Mouse (Mus musculus): ENCODE measurements around the gene Mcm2. TPM values are rescaled to one million over a fixed set of nuclear protein-coding genes. Genes with fewer than 3 reads are reported as not detected.

Gene Mcm2
- polyA plus RNA-seq, 1 experiment from 2014 or later = 59.3 TPM

- peak within 1 kb of the TSS; percentile 80 for H3K9ac ChIP-seq (ENCODE audit: low read depth, low read length)
- WGBS = 2% methylated on average over 66 of the region's 66 CpGs
- peak within 1 kb of the TSS; percentile 81 for H3K4me3 ChIP-seq (replicated peaks; ENCODE audit: low read depth, low read length)
- ATAC-seq (replicated peaks; ENCODE audit: low FRiP score, low read depth) (peak; percentile 84), DNase-seq (ENCODE audit: low spot score) (peak; percentile 99)
- peaks cover 22% of the 10 kb centered on the region for H3K4me1 ChIP-seq (replicated peaks; ENCODE audit: insufficient read depth, low read length)
- peak; percentile 42; the same call in 1 of the 2 replicates for TF ChIP-seq CTCF (IDR thresholded peaks at IDR 0.05; ENCODE audit: low read depth)
- peak within 1 kb of the TSS; percentile 92 for H3K27ac ChIP-seq
- H3K4me2 ChIP-seq (ENCODE audit: low read length) = peak within 1 kb of the TSS; percentile 89
- no peaks in the 10 kb centered on the region for H3K36me3 ChIP-seq (ENCODE audit: insufficient read depth, low read length)
- no peaks in the 10 kb centered on the region for H3K27me3 ChIP-seq (ENCODE audit: insufficient read depth, low read length)
- H3K9me3 ChIP-seq (replicated peaks; ENCODE audit: low read length) = no peaks in the 10 kb centered on the region
Measured at GRCm38 (mm10) chr6:88901947-88902820, 3.6 kb upstream of the Mcm2 start, which contains the start of gene Tpra1. Tpra1 (plus strand) TSS chr6:88902251.

DNA sequence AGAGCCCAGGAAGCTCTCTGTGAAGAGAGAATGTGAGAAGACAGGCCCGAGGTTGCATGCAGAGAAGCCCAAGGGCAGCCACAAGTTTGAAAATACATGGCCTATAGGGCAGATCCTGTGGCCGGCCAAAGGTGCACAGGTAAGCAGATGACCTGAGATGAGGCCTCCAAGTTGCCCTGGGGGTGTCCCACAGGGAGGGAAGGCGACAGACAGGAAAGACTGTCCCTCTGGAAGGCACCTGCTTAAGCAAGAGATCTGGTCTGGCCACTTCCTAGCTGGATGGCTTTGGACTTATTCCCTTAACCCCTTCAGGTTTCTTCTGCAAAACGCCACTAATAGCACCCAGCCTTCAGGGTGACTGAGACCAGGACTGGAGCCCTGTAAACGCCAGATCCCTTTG is 2.9 kb upstream of the Mcm2 start:
- ATAC-seq (replicated peaks; ENCODE audit: low FRiP score, low read depth) = peak; percentile 5

DNA sequence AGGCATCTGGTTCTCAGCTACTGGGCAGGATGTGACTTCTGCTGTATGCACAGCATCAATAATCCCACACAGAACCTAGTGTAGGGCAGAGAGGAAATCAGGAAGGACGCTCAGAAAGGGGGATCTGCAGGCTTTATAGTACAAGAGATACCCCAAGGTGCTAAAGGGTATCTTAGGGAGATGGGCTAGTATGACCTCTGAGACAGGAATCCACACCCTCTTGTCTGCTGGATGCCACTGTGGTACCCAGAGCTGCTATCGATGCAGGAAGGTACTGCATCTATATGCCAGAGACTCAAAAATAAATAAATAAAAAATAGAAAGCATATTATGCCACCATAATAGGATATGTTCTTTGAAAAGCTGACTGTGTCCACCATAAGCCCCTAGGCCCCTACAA is 1.0 kb upstream of the Mcm2 start:
- Histone ChIP-seq H3K4me1 (replicated peaks; ENCODE audit: insufficient read depth, low read length) (peaks cover 17% of the 10 kb centered on the region), H3K4me3 (replicated peaks; ENCODE audit: low read depth, low read length) (no peak overlapping the region)
- WGBS = 91% methylated on average over 2 of the region's 2 CpGs

More for the DNA sequence above, 2.9 kb upstream of the Mcm2 start:
- H3K4me3 ChIP-seq (replicated peaks; ENCODE audit: low read depth, low read length) = peak overlapping the region; percentile 81
- peak overlapping the region; percentile 89 for H3K4me2 ChIP-seq (ENCODE audit: low read length)
- peak overlapping the region; percentile 80 for H3K9ac ChIP-seq (ENCODE audit: low read depth, low read length)
- H3K36me3 ChIP-seq (ENCODE audit: insufficient read depth, low read length) = no peaks in the 10 kb centered on the region
- WGBS = 1% methylated on average over 5 of the region's 5 CpGs
- DNase-seq (ENCODE audit: low spot score) = peak; percentile 51
- H3K27ac ChIP-seq = peak overlapping the region; percentile 92
- peaks cover 22% of the 10 kb centered on the region for H3K4me1 ChIP-seq (replicated peaks; ENCODE audit: insufficient read depth, low read length)
- H3K9me3 ChIP-seq (replicated peaks; ENCODE audit: low read length) = no peaks in the 10 kb centered on the region
- TF ChIP-seq CTCF (IDR thresholded peaks at IDR 0.05; ENCODE audit: low read depth) = no peak
- no peaks in the 10 kb centered on the region for H3K27me3 ChIP-seq (ENCODE audit: insufficient read depth, low read length)

GRCm38 (mm10) chr6:88899086-88899485 is 506 bp upstream of the Mcm2 start:
- Histone ChIP-seq H3K4me3 (replicated peaks; ENCODE audit: low read depth, low read length) (0 out of 2 replicates have a peak overlapping the region, but pooled peaks have one; percentile 70), H3K36me3 (ENCODE audit: insufficient read depth, low read length) (peaks cover 11% of the 10 kb centered on the region; the same call in 1 of the 2 replicates), H3K9ac (ENCODE audit: low read depth, low read length) (no peak overlapping the region), H3K4me2 (ENCODE audit: low read length) (peak overlapping the region; percentile 84), H3K27me3 (ENCODE audit: insufficient read depth, low read length) (no peaks in the 10 kb centered on the region), H3K27ac (no peak overlapping the region), H3K9me3 (replicated peaks; ENCODE audit: low read length) (no peaks in the 10 kb centered on the region), H3K4me1 (replicated peaks; ENCODE audit: insufficient read depth, low read length) (peaks cover 14% of the 10 kb centered on the region)
- 61% methylated on average over 4 of the region's 4 CpGs for WGBS
- ATAC-seq (replicated peaks; ENCODE audit: low FRiP score, low read depth) (no peak), DNase-seq (ENCODE audit: low spot score) (no peak)
- TF ChIP-seq CTCF (IDR thresholded peaks at IDR 0.05; ENCODE audit: low read depth) = no peak

More for the DNA sequence above, 1.0 kb upstream of the Mcm2 start:
- Histone ChIP-seq H3K27ac (no peak overlapping the region), H3K9ac (ENCODE audit: low read depth, low read length) (no peak overlapping the region), H3K36me3 (ENCODE audit: insufficient read depth, low read length) (peaks cover 9% of the 10 kb centered on the region; the same call in 1 of the 2 replicates), H3K27me3 (ENCODE audit: insufficient read depth, low read length) (no peaks in the 10 kb centered on the region), H3K9me3 (replicated peaks; ENCODE audit: low read length) (no peaks in the 10 kb centered on the region), H3K4me2 (ENCODE audit: low read length) (no peak overlapping the region)
- no peak for TF ChIP-seq CTCF (IDR thresholded peaks at IDR 0.05; ENCODE audit: low read depth)
- ATAC-seq (replicated peaks; ENCODE audit: low FRiP score, low read depth) = no peak
- DNase-seq (ENCODE audit: low spot score) = no peak

- no peak for TF ChIP-seq CTCF (IDR thresholded peaks at IDR 0.05; ENCODE audit: low read depth)
- H3K4me1 ChIP-seq (replicated peaks; ENCODE audit: insufficient read depth, low read length) = no peaks in the 10 kb centered on the region; the same call in 1 of the 2 replicates
- no peak overlapping the region for H3K9ac ChIP-seq (ENCODE audit: low read depth, low read length)
- 34% methylated on average over 7 of the region's 7 CpGs for WGBS
- H3K4me3 ChIP-seq (replicated peaks; ENCODE audit: low read depth, low read length) = no peak overlapping the region; the same call in 1 of the 2 replicates
- no peaks in the 10 kb centered on the region for H3K9me3 ChIP-seq (replicated peaks; ENCODE audit: low read length)
- H3K36me3 ChIP-seq (ENCODE audit: insufficient read depth, low read length) = peaks cover 23% of the 10 kb centered on the region; the same call in 1 of the 2 replicates
- peak overlapping the region; percentile 84 for H3K4me2 ChIP-seq (ENCODE audit: low read length)
- DNase-seq (ENCODE audit: low spot score) = no peak
- H3K27ac ChIP-seq = no peak overlapping the region
- no peaks in the 10 kb centered on the region for H3K27me3 ChIP-seq (ENCODE audit: insufficient read depth, low read length)
- no peak for ATAC-seq (replicated peaks; ENCODE audit: low FRiP score, low read depth)
Measured at GRCm38 (mm10) chr6:88897246-88897645, 1.3 kb downstream of the Mcm2 start.

DNA sequence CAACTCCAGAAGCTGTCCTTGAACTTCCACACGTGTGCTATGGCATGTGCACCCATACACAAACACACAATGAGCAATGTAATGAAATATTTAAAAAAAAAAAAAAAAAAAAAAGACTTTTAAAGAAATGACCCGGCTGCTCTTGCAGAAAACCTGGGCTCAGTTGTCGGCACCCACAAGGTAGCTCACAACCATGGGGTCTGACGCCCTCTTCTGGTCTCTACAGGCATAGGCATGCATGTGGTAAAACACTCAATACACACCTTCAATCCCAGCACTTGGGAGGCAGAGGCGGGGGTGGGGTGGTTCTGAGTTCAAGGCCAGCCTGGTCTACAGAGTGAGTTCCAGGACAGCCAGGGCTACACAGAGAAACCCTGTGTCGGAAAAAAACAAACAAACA is 2.6 kb downstream of the Mcm2 start:
- Histone ChIP-seq H3K4me1 (replicated peaks; ENCODE audit: insufficient read depth, low read length) (no peaks in the 10 kb centered on the region; the same call in 1 of the 2 replicates), H3K36me3 (ENCODE audit: insufficient read depth, low read length) (peaks cover 35% of the 10 kb centered on the region), H3K9ac (ENCODE audit: low read depth, low read length) (no peak overlapping the region), H3K27ac (no peak overlapping the region), H3K9me3 (replicated peaks; ENCODE audit: low read length) (no peaks in the 10 kb centered on the region), H3K4me2 (ENCODE audit: low read length) (no peak overlapping the region), H3K27me3 (ENCODE audit: insufficient read depth, low read length) (no peaks in the 10 kb centered on the region), H3K4me3 (replicated peaks; ENCODE audit: low read depth, low read length) (no peak overlapping the region)
- ATAC-seq (replicated peaks; ENCODE audit: low FRiP score, low read depth) = no peak
- peak; percentile 17; the same call in 1 of the 2 replicates for TF ChIP-seq CTCF (IDR thresholded peaks at IDR 0.05; ENCODE audit: low read depth)
- 77% methylated on average over 6 of the region's 6 CpGs for WGBS
- DNase-seq (ENCODE audit: low spot score) = no peak
